8 mouse cellular contexts compared by ENCODE assay signal in the genomic region with DNA sequence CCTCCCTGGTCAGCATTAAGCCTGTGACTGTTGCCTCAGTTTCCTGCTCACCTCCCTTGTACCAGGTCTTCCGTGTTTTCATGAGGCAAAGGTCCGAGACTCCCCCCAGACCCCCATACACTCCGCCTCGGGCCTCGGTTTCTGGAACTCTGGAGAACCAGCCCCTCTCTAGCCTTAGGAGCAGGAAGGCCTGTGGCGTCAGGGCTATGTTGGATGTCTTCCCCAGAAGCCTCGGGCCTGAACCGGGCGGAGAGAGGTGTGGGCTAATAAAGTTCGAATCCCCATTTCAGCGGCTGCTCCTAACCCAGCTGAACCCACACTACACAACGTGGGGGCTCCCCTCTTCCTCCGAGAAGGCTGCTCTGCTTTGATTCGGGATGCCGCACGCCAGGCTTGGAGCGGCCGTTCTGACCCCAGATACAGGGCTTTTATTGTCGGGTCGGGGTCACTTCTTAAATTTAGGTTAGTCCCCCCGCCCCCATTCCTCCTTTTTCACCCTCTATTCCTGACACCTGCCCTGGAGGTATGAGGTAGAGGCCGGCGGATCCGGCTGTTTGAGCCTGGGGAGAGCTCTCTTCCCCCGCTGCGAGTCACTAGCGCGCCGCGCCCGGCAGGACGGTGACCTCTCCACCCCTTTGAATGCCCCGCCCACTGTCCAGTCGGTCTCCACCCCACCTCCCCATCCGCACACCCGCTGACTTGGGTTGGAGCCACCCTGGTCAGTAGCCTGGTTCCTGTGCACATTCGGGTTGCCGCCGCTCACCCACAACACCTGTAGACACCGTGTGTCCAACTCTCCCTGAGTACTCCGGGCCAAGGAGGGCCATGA. TPM values are rescaled to one million over a fixed set of nuclear protein-coding genes. Genes with fewer than 3 reads are reported as not detected.
A peak's percentile ranks its signal among the peaks of the same experiment; 100 is the strongest.
DNase-seq lines count a peak whose midpoint lies in the region; ATAC-seq and TF ChIP-seq lines count a peak whose summit lies in the region.

Gene Esam, plus strand, starts transcription at position 683 of the 829 bp plus-strand sequence.

- no peak within 1 kb of the TSS for H3K9ac ChIP-seq in forebrain, embryonic 15.5 days (replicated peaks)
- peak within 1 kb of the TSS; percentile 54; the same call in 1 of the 2 replicates for H3K9ac ChIP-seq in stomach, embryonic 16.5 days (ENCODE audit: low read length)

- TF ChIP-seq CTCF in E14TG2a.4 (conservative IDR thresholded peaks at IDR 0.05; ENCODE audit: low read length): no peak

- H3K9me3 ChIP-seq in E14TG2a.4 (ENCODE audit: low read length): no peaks in the 10 kb centered on the region
- no peaks in the 10 kb centered on the region for H3K9me3 ChIP-seq in forebrain, embryonic 15.5 days
- H3K9me3 ChIP-seq in stomach, embryonic 16.5 days (replicated peaks; ENCODE audit: control insufficient read depth, low read length): no peaks in the 10 kb centered on the region

- H3K36me3 ChIP-seq in E14TG2a.4 (ENCODE audit: insufficient read depth, low read length): peaks cover 34% of the 10 kb centered on the region
- H3K36me3 ChIP-seq in forebrain, embryonic 15.5 days: peaks cover 16% of the 10 kb centered on the region
- peaks cover 5% of the 10 kb centered on the region; the same call in 1 of the 2 replicates for H3K36me3 ChIP-seq in stomach, embryonic 16.5 days (ENCODE audit: control insufficient read depth, insufficient read depth, low read length)

- 0 out of 2 replicates have a peak within 1 kb of the TSS, but pooled peaks have one; percentile 6 for H3K4me2 ChIP-seq in forebrain, embryonic 15.5 days (replicated peaks)
- H3K4me2 ChIP-seq in stomach, embryonic 16.5 days (ENCODE audit: low read depth, low read length): peak within 1 kb of the TSS; percentile 48

- H3K4me1 ChIP-seq in E14TG2a.4 (replicated peaks; ENCODE audit: low read depth, low read length): peaks cover 79% of the 10 kb centered on the region
- H3K4me1 ChIP-seq in forebrain, embryonic 15.5 days: peaks cover 21% of the 10 kb centered on the region
- H3K4me1 ChIP-seq in stomach, embryonic 16.5 days (ENCODE audit: control insufficient read depth, insufficient read depth, low read length): peaks cover 29% of the 10 kb centered on the region

- H3K27ac ChIP-seq in forebrain, embryonic 15.5 days (replicated peaks): no peak within 1 kb of the TSS; the same call in 1 of the 2 replicates
- H3K27ac ChIP-seq in stomach, embryonic 16.5 days (ENCODE audit: low read length): peak within 1 kb of the TSS; percentile 66

- WGBS in forebrain, embryonic 15.5 days: 8% methylated on average over 41 of the region's 41 CpGs
- WGBS in stomach, embryonic 16.5 days: 14% methylated on average over 41 of the region's 41 CpGs

- H3K4me3 ChIP-seq in E14TG2a.4 (replicated peaks; ENCODE audit: low read length): peak within 1 kb of the TSS; percentile 68
- H3K4me3 ChIP-seq in forebrain, embryonic 15.5 days: 0 out of 2 replicates have a peak within 1 kb of the TSS, but pooled peaks have one; percentile 9
- peak within 1 kb of the TSS; percentile 45 for H3K4me3 ChIP-seq in stomach, embryonic 16.5 days (replicated peaks; ENCODE audit: low read length)

- DNase-seq in adrenal gland, adult 8-10 months: peak; percentile 71
- DNase-seq in heart, postnatal 4 days: peak; percentile 85
- DNase-seq in layer of hippocampus, postnatal 14 days (ENCODE audit: low spot score in 2 of 2): no peak
- DNase-seq in lung, postnatal 10 days: peak; percentile 94
- no peak for DNase-seq in T-cell, adult 2 months (ENCODE audit: low spot score)

- no peak for ATAC-seq in forebrain, embryonic 15.5 days (replicated peaks)
- ATAC-seq in stomach, embryonic 16.5 days (ENCODE audit: insufficient read depth, low FRiP score): peak; percentile 28; the same call in 1 of the 2 replicates

- peaks cover 57% of the 10 kb centered on the region for H3K27me3 ChIP-seq in E14TG2a.4 (ENCODE audit: insufficient read depth, low read length)
- peaks cover 57% of the 10 kb centered on the region for H3K27me3 ChIP-seq in forebrain, embryonic 15.5 days
- H3K27me3 ChIP-seq in stomach, embryonic 16.5 days (ENCODE audit: control insufficient read depth, insufficient read depth, low read length): peaks cover 11% of the 10 kb centered on the region; the same call in 1 of the 2 replicates

RNA-seq across cellular contexts. Expression of gene Esam, which starts in this region (rescaled TPM):
- total RNA-seq in adrenal gland, adult 8-10 months (2022): 10 to 100 TPM; 32.9 to 60.4 (median 46.6) TPM
- 34.3 and 34.5 TPM in 2 replicates for polyA plus RNA-seq in forebrain, embryonic 15.5 days (2015; fragmentation: Nextera tagmentation; extraction: Ambion mirVana)
- 10 to 100 TPM; 88.8 to 91.3 TPM for total RNA-seq in heart, postnatal 4 days (2021)
- total RNA-seq in layer of hippocampus, postnatal 14 days (2021): 10 to 100 TPM; 26.9 to 27.8 TPM
- polyA plus RNA-seq in stomach, embryonic 16.5 days (2015; fragmentation: Nextera tagmentation; extraction: Ambion mirVana): 58.2 and 58.6 TPM in 2 replicates

Comparison
In these comparisons a context has a peak if more than half of its experiments do, and no peak if none do; other contexts are left out.
1. H3K4me3 ChIP-seq: peak in every context shown above with its lines; median percentile 68 in E14TG2a.4; 45 in stomach, embryonic 16.5 days; 9 in forebrain, embryonic 15.5 days.
2. DNase-seq: peak in adrenal gland, adult 8-10 months (single experiment), heart, postnatal 4 days (single experiment) and lung, postnatal 10 days (single experiment); none in layer of hippocampus, postnatal 14 days (0 of 2) and T-cell, adult 2 months (single experiment).